Mouse (Mus musculus): Measurements from ENCODE around the gene Gm44973. TPM values are rescaled to one million over a fixed set of nuclear protein-coding genes. Genes with fewer than 3 reads are reported as not detected.

Gm44973 gene
- polyA plus RNA-seq, 1 experiment from 2014 or later, result 1.8 TPM

DNA sequence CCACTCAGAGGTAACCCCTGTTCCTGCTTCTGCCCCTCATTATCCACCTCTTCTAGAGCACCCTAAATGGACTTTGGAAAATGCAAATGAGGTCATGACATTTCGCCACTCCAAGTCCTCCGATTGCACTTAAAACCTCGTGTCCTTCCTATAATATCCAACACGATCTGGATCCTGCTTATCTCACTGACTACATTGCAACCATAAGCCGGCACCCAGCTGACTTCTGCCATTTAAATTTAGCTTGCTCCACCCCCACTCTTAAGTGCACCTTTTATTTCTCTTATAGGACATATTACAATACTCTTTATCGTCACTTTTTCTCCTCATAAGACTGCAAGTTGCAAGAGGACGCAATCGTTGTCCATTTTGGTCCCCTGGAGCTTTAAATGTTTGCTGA lies 22.2 kb downstream of the Gm44973 start:
- Histone ChIP-seq H3K27me3 (no peaks in the 10 kb centered on the region), H3K4me1 (replicated peaks) (peaks cover 22% of the 10 kb centered on the region), H3K9ac (peak overlapping the region; percentile 77), H3K9me3 (no peaks in the 10 kb centered on the region), H3K4me3 (peak overlapping the region; percentile 61), H3K4me2 (peak overlapping the region; percentile 60), H3K27ac (peak overlapping the region; percentile 98), H3K36me3 (peaks cover 42% of the 10 kb centered on the region)
- ATAC-seq (ENCODE audit: low FRiP score), result no peak
- 85% methylated on average over 8 of the region's 8 CpGs for WGBS

DNA sequence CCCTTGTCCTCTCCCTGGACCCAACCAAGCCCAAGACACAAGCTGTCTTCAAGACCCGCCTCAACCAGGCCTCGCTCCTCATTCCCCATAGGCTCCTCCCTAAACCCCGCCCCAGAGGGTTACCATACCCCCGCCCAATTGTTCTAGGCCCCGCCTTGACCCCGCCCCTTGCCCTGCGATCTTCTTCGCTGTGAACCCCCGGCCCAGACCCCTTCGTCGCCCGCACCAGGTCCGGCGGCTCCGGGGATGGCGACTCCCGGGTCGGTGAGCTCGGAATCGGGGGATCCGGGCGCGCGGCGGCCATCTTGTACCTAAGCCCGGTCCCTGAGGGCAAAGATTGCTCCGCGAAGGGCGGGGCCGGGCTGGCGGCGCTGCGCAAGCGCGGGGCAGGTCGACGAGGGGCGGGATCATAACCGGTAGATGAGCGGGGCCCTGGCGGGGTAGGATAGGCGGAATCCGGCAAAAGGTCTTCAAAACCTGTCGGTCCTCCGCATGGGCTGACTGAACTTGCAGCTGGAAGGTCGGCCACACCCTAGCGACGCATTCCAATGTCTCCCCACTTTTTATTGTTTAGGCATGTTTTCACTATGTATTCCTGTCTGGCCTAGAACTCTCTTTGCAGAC lies 22.9 kb downstream of the Gm44973 start, which contains the start of gene Zfp784:
TSS of gene Zfp784 (minus strand) at position 338 of the 624 bp plus-strand sequence.
- Histone ChIP-seq H3K4me2 (peak within 1 kb of the TSS; percentile 60), H3K9me3 (no peaks in the 10 kb centered on the region), H3K27me3 (no peaks in the 10 kb centered on the region), H3K4me3 (peak within 1 kb of the TSS; percentile 61), H3K4me1 (replicated peaks) (peaks cover 22% of the 10 kb centered on the region), H3K36me3 (peaks cover 34% of the 10 kb centered on the region), H3K9ac (peak within 1 kb of the TSS; percentile 77), H3K27ac (peak within 1 kb of the TSS; percentile 98)
- WGBS, result under 1% methylated on average over 48 of the region's 48 CpGs
- ATAC-seq (ENCODE audit: low FRiP score), result peak; percentile 96

DNA sequence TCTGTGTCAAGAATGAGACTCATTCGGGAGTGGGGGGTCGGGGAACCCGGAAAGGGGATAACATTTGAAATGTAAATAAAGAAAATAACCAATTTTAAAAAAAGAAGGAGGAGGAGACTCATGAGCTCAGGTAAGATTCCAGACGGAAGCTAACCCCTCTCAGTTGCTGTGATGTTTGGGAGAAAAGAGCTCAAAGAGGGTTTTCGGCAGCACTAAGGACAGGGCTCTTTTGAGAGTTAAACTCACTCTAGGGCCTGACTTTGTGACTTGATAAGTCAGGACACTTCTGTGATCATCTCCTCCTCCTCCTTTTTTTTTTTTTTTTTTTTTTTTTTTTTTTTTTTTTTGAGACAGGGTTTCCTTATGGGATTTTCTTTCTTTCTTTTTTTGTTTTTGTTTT lies 23.6 kb downstream of the Gm44973 start:
- H3K36me3 ChIP-seq, result peaks cover 27% of the 10 kb centered on the region
- ATAC-seq (ENCODE audit: low FRiP score), result no peak
- peak overlapping the region; percentile 77; the same call in 1 of the 2 replicates for H3K9ac ChIP-seq
- peaks cover 22% of the 10 kb centered on the region for H3K4me1 ChIP-seq (replicated peaks)
- H3K4me3 ChIP-seq, result peak overlapping the region; percentile 61
- 40% methylated on average over 5 of the region's 5 CpGs for WGBS
- peak overlapping the region; percentile 98 for H3K27ac ChIP-seq
- H3K9me3 ChIP-seq, result no peaks in the 10 kb centered on the region
- H3K4me2 ChIP-seq, result peak overlapping the region; percentile 60
- no peaks in the 10 kb centered on the region for H3K27me3 ChIP-seq

DNA sequence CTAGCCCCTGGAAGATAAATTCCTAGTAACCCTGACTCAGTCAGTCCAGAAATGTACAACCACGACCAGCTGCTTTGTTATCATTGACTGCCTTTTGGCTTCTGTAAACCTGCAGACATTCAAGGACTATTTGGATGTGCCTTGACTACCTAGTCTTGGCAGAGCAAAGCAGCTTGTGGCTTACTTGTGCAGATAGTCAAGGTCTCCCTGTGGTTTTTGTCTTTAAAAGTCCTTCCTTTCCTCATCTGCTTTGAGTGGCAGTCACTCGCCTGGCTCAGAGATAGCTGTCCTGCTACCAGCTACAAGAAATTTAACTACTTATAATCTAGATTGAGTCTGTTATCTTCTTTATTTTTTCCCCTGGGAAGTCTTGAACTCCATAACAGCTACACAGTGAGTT lies 29.7 kb downstream of the Gm44973 start:
- WGBS, result 91% methylated on average over 2 of the region's 2 CpGs
- H3K27ac ChIP-seq, result no peak overlapping the region
- no peak overlapping the region for H3K4me2 ChIP-seq
- H3K27me3 ChIP-seq, result 0 out of 2 replicates have a peak, but pooled peaks cover 3% of the 10 kb centered on the region
- H3K4me3 ChIP-seq, result no peak overlapping the region
- no peak overlapping the region for H3K9ac ChIP-seq
- peaks cover under 1% of the 10 kb centered on the region; the same call in 1 of the 2 replicates for H3K4me1 ChIP-seq (replicated peaks)
- no peaks in the 10 kb centered on the region for H3K36me3 ChIP-seq
- H3K9me3 ChIP-seq, result no peaks in the 10 kb centered on the region
- ATAC-seq (ENCODE audit: low FRiP score), result no peak

DNA sequence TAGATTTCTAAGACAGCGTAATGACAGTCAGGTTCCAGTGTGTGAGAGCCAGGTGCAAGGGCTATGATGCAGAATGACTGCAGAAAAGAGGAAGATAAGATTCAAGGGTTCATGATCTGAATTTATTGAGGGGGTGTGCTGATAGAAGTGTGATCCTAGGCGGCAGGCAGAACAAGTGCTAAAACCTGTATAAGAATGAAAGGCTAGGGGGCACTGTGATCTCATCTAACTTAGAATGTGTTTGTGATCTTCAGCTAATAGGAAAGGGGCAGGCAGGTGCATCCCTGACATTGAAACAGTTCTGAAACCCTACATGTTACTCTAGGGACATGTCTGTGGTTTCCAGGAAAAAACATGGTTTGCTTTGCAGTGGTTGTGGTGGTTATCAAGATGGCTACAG lies 30.8 kb downstream of the Gm44973 start:
- Histone ChIP-seq H3K4me3 (no peak overlapping the region), H3K27me3 (0 out of 2 replicates have a peak, but pooled peaks cover 3% of the 10 kb centered on the region), H3K36me3 (no peaks in the 10 kb centered on the region), H3K4me2 (no peak overlapping the region), H3K27ac (no peak overlapping the region), H3K9me3 (no peaks in the 10 kb centered on the region), H3K4me1 (replicated peaks) (peaks cover 9% of the 10 kb centered on the region), H3K9ac (no peak overlapping the region; the same call in 1 of the 2 replicates)
- WGBS, result 76% methylated on average over 2 of the region's 2 CpGs
- no peak for ATAC-seq (ENCODE audit: low FRiP score)

DNA sequence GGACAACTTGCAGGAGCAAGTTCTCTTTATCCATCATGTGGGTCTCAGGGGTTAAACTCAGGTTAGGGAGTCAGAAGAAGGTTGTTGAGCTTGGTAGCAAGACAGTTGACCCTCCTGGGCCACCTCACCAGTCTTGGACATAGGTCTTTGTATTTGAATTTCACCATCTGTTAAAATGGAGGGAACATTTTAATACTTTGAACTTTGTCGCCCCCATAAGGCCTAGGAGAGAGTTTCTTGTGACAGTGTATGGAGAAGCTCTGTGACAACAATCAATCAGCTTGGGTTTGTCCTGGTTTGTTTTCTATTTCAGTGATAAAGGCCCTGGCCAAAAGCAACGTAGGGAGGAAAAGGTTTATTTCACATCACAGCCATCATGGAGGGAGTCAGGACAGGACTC lies 32.0 kb downstream of the Gm44973 start:
- H3K9me3 ChIP-seq, result no peaks in the 10 kb centered on the region
- H3K4me2 ChIP-seq, result no peak overlapping the region
- no peak overlapping the region for H3K27ac ChIP-seq
- no peak overlapping the region for H3K9ac ChIP-seq
- H3K4me1 ChIP-seq (replicated peaks), result peaks cover 12% of the 10 kb centered on the region
- 30% methylated on average over 2 of the region's 2 CpGs for WGBS
- H3K36me3 ChIP-seq, result no peaks in the 10 kb centered on the region
- ATAC-seq (ENCODE audit: low FRiP score), result no peak
- H3K27me3 ChIP-seq, result peaks cover 3% of the 10 kb centered on the region; the same call in 1 of the 2 replicates
- no peak overlapping the region for H3K4me3 ChIP-seq

DNA sequence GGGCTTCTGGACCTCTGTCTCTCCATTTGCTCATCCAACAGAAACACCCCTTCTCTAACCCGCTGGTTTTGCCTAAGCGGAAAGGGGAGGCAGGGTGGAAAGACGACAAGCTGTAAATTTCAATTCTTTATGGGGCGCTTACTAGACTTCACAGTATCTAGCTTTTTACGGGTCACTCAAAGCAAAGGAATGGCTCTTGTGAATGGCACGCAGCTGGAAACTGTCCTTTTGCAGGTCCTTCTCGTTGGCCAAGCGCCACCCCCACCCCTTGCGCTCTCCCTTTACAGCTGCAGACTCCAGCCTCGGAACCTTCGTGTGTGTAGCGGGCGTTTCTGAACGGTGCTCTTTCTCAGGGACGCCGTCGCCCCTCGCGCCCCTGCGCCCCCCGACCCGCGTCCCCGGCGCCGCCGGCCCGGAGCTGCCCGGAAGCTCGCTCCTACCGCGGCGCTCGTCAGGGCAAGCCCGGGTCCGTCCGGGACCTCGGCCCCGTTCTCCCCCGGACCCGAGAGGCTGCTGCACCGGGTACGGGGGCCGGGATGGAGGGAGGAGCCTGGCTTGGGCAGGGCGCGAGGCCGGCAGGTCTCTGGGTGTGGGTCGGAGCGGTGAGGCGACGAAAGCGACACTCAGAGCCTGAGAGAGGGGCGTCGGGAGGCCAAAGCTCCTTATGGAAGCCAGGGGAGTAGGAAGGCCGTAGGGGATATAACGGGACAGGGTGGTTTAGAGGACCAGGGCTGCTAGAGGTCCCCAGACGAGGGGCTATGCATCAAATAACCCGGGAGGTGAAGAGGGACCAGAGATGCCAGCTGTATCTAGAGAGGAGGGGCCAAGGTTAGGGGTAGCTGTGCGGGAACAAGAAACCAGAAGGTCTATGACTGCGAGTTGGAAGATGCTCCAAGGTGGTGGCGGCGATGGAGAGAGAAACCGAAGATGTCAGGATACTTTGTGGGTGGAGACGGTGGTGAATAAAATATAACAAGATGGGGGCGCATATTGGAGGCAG lies 36.2 kb downstream of the Gm44973 start, which contains the start of gene Zfp580:
TSS of gene Zfp580 (plus strand) at position 346 of the 1,000 bp plus-strand sequence.
- peak within 1 kb of the TSS; percentile 83 for H3K4me2 ChIP-seq
- no peaks in the 10 kb centered on the region for H3K9me3 ChIP-seq
- H3K27ac ChIP-seq, result peak within 1 kb of the TSS; percentile 92
- H3K4me1 ChIP-seq (replicated peaks), result peaks cover 46% of the 10 kb centered on the region
- WGBS, result 2% methylated on average over 65 of the region's 65 CpGs
- peak within 1 kb of the TSS; percentile 85 for H3K9ac ChIP-seq
- H3K4me3 ChIP-seq, result peak within 1 kb of the TSS; percentile 79
- H3K36me3 ChIP-seq, result no peaks in the 10 kb centered on the region
- H3K27me3 ChIP-seq, result peaks cover 45% of the 10 kb centered on the region
- peak; percentile 78 for ATAC-seq (ENCODE audit: low FRiP score)

DNA sequence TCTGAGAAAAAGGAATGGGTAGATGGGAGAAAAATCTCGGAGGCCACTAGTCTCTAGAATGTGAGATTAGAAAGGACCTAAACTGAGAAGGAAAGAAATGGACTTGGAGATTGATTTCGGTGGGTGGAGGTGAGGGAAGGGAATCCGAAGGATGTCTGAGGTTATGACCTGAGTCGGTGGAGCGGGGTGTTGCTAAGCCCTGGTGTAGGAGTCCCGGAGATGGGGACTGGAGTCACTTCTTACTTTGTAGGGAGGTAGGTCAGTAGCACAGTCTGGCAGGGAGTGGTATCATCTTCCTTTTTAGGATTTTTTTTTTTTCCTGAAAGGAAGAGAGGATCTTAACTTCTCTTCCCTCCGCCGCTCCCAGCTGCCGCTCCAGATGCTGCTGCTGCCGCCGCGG lies 37.1 kb downstream of the Gm44973 start:
- WGBS, result 3% methylated on average over 12 of the region's 12 CpGs
- H3K4me2 ChIP-seq, result peak overlapping the region; percentile 83

DNA sequence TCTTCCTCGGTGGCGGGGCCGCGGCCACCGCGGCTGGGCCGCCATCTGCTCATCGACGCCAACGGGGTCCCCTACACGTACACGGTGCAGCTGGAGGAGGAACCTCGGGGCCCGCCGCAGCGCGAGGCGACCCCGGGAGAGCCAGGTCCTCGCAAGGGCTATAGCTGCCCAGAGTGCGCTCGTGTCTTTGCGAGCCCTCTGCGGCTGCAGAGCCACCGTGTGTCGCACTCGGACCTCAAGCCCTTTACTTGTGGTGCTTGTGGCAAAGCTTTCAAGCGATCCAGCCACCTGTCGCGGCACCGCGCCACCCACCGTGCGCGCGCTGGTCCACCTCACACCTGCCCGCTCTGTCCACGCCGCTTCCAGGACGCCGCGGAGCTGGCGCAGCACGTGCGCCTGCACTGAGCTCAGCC lies 37.6 kb downstream of the Gm44973 start:
- no peak for ATAC-seq (ENCODE audit: low FRiP score)
- Histone ChIP-seq H3K9me3 (no peaks in the 10 kb centered on the region), H3K4me1 (replicated peaks) (peaks cover 60% of the 10 kb centered on the region), H3K36me3 (no peaks in the 10 kb centered on the region), H3K4me3 (peak overlapping the region; percentile 79), H3K27ac (no peak overlapping the region), H3K4me2 (peak overlapping the region; percentile 83), H3K9ac (peak overlapping the region; percentile 85), H3K27me3 (peaks cover 60% of the 10 kb centered on the region)
- WGBS, result 3% methylated on average over 45 of the region's 45 CpGs

More for the DNA sequence above, 37.1 kb downstream of the Gm44973 start:
- H3K36me3 ChIP-seq, result no peaks in the 10 kb centered on the region
- 0 out of 2 replicates have a peak overlapping the region, but pooled peaks have one; percentile 92 for H3K27ac ChIP-seq
- H3K4me1 ChIP-seq (replicated peaks), result peaks cover 55% of the 10 kb centered on the region
- ATAC-seq (ENCODE audit: low FRiP score), result no peak
- H3K9ac ChIP-seq, result peak overlapping the region; percentile 85
- no peaks in the 10 kb centered on the region for H3K9me3 ChIP-seq
- peaks cover 55% of the 10 kb centered on the region for H3K27me3 ChIP-seq
- peak overlapping the region; percentile 79 for H3K4me3 ChIP-seq

DNA sequence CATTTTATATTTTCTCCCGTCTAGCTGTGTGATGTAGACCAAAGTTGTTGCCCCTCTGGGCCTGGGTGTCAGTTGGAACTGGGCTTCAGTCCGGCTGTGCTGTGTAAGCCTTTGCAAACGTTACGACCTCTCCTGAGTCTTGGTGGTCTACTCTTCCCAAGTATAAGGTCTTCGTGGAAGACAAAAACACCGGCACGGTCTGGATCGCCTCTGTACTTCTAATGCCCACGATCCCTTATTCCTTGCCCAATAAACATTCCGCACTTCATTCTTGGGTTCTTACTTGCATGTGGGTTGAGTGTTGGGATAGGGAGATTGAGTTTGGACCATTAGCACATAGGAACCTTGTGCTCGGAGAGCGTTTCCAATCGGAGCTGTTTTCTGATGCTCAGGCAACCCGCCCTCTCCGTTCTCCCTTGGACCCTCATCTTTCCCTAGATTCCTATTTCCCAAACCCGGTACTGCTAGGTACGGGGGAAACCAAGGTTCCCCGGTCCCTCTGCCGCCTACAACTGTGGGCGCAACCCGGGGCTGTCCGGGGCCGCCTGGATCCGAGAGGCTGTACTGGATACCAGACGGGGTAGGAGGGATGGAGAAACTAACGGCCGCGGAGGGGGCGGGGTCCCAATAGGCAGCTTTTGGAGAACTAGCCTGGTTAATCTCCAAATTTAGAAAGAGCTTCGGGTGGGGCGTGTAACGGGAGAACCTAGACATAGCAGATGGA lies 38.3 kb downstream of the Gm44973 start:
- Histone ChIP-seq H3K4me1 (replicated peaks) (peaks cover 61% of the 10 kb centered on the region), H3K4me2 (peak overlapping the region; percentile 83), H3K9me3 (no peaks in the 10 kb centered on the region), H3K27me3 (peaks cover 67% of the 10 kb centered on the region), H3K36me3 (no peaks in the 10 kb centered on the region), H3K27ac (no peak overlapping the region), H3K9ac (peak overlapping the region; percentile 85), H3K4me3 (peak overlapping the region; percentile 79)
- 9% methylated on average over 32 of the region's 32 CpGs for WGBS
- ATAC-seq (ENCODE audit: low FRiP score), result no peak

DNA sequence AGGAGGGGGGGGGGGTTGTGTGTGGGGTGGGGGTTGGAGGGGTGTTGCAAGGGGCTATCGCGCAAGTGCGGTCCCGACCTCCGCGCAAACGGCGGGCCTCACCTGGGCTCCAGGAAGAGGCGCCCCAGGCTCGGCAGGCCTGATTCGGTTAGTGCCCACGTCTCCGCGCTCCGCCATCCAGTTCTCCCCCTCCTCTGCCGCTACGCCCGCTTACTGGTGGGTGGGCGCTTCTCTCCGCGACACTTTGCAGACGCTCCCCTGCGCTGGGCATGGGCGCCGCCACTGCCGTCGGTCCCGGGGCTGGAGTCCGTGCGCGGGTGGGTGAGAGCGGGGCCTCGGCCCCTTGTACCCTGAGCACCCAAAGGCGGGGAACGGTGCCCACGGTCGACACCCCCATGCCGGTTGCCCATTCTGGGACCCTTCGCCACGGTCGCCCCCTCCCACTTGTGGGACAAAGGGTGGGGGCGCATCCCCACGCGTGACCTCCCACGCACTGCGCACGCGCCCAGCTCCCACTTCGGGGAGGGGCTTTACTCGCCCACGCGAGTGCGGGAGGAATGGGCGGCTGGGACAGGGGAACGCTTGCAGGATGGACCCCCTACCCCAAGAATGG lies 41.5 kb downstream of the Gm44973 start:
- 3% methylated on average over 54 of the region's 55 CpGs for WGBS
- Histone ChIP-seq H3K4me3 (peak overlapping the region; percentile 57), H3K27me3 (peaks cover 68% of the 10 kb centered on the region), H3K9ac (peak overlapping the region; percentile 83), H3K27ac (peak overlapping the region; percentile 80), H3K4me2 (peak overlapping the region; percentile 70), H3K9me3 (no peaks in the 10 kb centered on the region), H3K4me1 (replicated peaks) (peaks cover 71% of the 10 kb centered on the region), H3K36me3 (no peaks in the 10 kb centered on the region)
- ATAC-seq (ENCODE audit: low FRiP score), result peak; percentile 6; the same call in 1 of the 2 replicates

Measured in hindbrain, embryonic 13.5 days (tissue).